Mouse (Mus musculus) liver, embryonic 12.5 days (tissue): Measurements from ENCODE around the gene Cwc22. TPM values are rescaled to one million over a fixed set of nuclear protein-coding genes. Genes with fewer than 3 reads are reported as not detected.

ENCODE experiments used
- ATAC-seq: fragments of 200-750 bp; cut with Nextera tagmentation; 2 replicates; pipeline ENCODE4 v1.8.0; 2017; ENCODE audit warnings: moderate number of reproducible peaks, mild to moderate bottlenecking, moderate library complexity
- H3K27ac ChIP-seq: fragments of 300-500 bp; sonication (generic); 2 replicates; pipeline ENCODE4 v1.5.1; 2016; ENCODE audit warnings: mild to moderate bottlenecking
- H3K27me3 ChIP-seq: fragments of 300-500 bp; sonication (generic); replicated peaks from 2 replicates; pipeline ENCODE4 v1.6.1; 2016; ENCODE audit warnings: mild to moderate bottlenecking, moderate library complexity
- H3K36me3 ChIP-seq: fragments of 300-500 bp; sonication (generic); 2 replicates; pipeline ENCODE4 v1.6.1; 2016; ENCODE audit warnings: mild to moderate bottlenecking, moderate library complexity
- H3K4me1 ChIP-seq: fragments of 300-500 bp; sonication (generic); 2 replicates; pipeline ENCODE4 v1.6.1; 2016
- H3K4me2 ChIP-seq: fragments of 300-500 bp; sonication (generic); 2 replicates; pipeline ENCODE4 v1.6.1; 2016; ENCODE audit warnings: mild to moderate bottlenecking, moderate library complexity
- H3K4me3 ChIP-seq: fragments of 300-500 bp; sonication (generic); 2 replicates; pipeline ENCODE4 v1.5.1; 2016; ENCODE audit warnings: mild to moderate bottlenecking, moderate library complexity
- H3K9ac ChIP-seq: fragments of 300-500 bp; sonication (generic); 2 replicates; pipeline ENCODE4 v1.6.1; 2016; ENCODE audit warnings: mild to moderate bottlenecking, moderate library complexity
- H3K9me3 ChIP-seq: fragments of 300-500 bp; sonication (generic); replicated peaks from 2 replicates; pipeline ENCODE4 v1.6.1; 2016; ENCODE audit warnings: mild to moderate bottlenecking, moderate library complexity
- WGBS: fragments of 180-500 bp; shearing (Covaris S2); methylation state at CpG from one replicate; pipeline ENCODE4 v1.1.7; 2016; ENCODE audit not compliant: insufficient replicate concordance; 5-methylcytosine and 5-hydroxymethylcytosine counted together
- polyA plus RNA-seq: library from polyadenylated mRNA; unstranded; fragments of >200 nt; fragmentation: Nextera tagmentation; extraction: Ambion mirVana; gene quantifications from 2 replicates; pipeline ENCODE4 v1.2.1, GENCODE M21; 2016

Cwc22 gene
- polyA plus RNA-seq, 1 experiment from 2014 or later = 26.8 TPM

DNA sequence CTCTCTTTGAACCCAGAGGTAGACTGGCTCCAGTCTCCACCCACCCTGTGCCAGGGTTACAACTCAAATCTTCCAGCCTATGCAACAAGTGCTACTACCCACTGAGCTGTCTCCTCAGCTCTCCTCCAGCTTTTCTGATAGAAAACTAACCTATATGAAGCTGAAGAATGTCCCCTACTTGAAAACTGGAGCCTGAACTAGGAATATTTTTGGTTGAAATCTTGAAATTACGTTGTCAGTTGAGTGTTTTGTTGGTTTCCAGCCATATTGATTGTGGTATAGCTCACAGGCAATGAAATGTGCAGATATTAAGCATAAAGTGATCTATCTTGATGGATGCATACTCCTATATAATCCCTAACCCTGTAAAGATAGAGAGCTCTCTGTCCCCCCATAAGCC, 65.8 kb downstream of the Cwc22 start:
- no peak overlapping the region for H3K4me3 ChIP-seq
- 61% methylated on average over 1 of the region's 1 CpGs for WGBS
- ATAC-seq = no peak

DNA sequence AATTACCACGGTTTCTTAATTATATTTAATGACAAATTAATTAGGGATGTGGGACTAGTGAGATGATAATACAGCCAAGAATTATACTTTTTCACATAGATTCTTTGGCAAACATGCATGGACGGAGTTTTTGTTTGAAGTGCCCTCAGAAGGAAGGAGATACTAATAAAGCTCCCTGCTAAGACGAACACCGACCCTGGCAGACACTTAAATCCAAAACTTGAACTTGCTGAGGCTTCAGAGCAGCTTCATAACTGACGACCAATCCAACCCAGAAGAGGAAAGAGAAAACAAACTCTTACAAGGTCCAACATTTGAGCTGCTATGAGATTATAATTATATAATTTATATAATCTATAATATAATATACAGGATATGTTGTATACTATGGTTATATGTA, 66.4 kb downstream of the Cwc22 start:
- H3K9me3 ChIP-seq = no peaks in the 10 kb centered on the region
- H3K4me1 ChIP-seq = no peaks in the 10 kb centered on the region
- H3K27ac ChIP-seq = no peak overlapping the region
- no peaks in the 10 kb centered on the region for H3K27me3 ChIP-seq
- H3K9ac ChIP-seq = no peak overlapping the region
- H3K4me2 ChIP-seq = no peak overlapping the region
- ATAC-seq = no peak
- H3K36me3 ChIP-seq = no peaks in the 10 kb centered on the region
- 55% methylated on average over 5 of the region's 5 CpGs for WGBS
- H3K4me3 ChIP-seq = no peak overlapping the region

More for the DNA sequence above, 65.8 kb downstream of the Cwc22 start:
- no peak overlapping the region for H3K9ac ChIP-seq
- H3K36me3 ChIP-seq = no peaks in the 10 kb centered on the region
- no peaks in the 10 kb centered on the region for H3K27me3 ChIP-seq
- H3K27ac ChIP-seq = no peak overlapping the region
- H3K4me2 ChIP-seq = no peak overlapping the region
- no peaks in the 10 kb centered on the region for H3K9me3 ChIP-seq
- H3K4me1 ChIP-seq = no peaks in the 10 kb centered on the region

DNA sequence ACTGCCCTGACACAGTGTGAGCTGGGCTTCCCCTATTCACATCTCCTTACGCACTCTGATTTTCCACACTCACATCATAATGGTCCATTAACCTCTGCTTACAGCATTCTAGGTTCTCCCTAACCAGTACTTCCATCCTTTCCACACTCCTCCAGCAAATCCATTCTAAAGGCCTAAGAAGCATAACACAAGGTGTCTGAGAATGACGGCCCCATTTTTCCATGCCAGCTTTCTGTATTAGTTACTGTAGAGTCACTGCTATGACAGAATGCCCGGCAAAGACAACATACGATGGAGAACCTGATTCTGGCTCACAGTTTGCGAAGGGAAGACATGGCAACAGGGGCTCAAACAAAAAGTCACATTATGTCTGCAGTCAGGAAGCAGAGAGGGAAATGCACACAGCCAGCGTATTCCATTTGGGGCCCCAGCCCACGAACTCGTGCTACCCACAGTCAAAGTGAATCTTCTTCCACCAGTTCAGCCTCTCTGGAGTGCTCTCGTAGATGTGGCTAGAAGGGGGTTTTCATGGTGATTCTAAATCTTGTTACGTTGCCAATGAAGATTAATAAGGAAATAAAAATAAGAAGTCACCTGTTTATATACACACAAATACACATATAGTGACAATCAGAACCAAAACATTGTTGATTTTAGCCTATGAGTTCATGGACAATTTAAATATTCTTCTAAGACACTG, 68.9 kb downstream of the Cwc22 start:
- H3K27me3 ChIP-seq = no peaks in the 10 kb centered on the region
- H3K4me2 ChIP-seq = no peak overlapping the region
- H3K9ac ChIP-seq = no peak overlapping the region
- no peak for ATAC-seq
- no peaks in the 10 kb centered on the region for H3K36me3 ChIP-seq
- H3K9me3 ChIP-seq = no peaks in the 10 kb centered on the region
- H3K27ac ChIP-seq = no peak overlapping the region
- WGBS = 68% methylated on average over 10 of the region's 10 CpGs
- no peak overlapping the region for H3K4me3 ChIP-seq
- H3K4me1 ChIP-seq = no peaks in the 10 kb centered on the region

DNA sequence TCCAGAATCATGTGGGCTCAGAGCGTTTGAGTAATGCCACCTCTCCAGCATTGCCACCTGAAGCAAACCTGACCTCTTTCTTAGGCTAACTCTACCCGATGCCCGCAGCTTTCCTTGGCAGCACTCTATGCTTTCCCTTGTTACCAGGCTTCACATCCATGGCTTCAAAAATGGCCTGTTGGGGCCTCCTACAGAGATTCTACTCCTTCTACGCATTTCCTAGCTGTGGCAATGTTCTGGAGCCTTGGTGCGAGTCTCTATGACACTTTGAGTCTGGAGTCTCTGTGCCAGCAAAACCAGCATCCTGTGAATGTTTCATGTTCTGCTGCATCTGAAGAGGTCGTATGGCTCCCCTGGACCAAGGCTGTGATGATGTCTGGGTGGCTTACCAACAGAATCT, 69.8 kb downstream of the Cwc22 start:
- H3K9ac ChIP-seq = no peak overlapping the region
- H3K4me3 ChIP-seq = no peak overlapping the region
- WGBS = 67% methylated on average over 6 of the region's 6 CpGs
- H3K4me2 ChIP-seq = no peak overlapping the region
- no peaks in the 10 kb centered on the region for H3K27me3 ChIP-seq
- ATAC-seq = no peak
- H3K27ac ChIP-seq = no peak overlapping the region
- no peaks in the 10 kb centered on the region for H3K9me3 ChIP-seq
- no peaks in the 10 kb centered on the region for H3K4me1 ChIP-seq
- no peaks in the 10 kb centered on the region for H3K36me3 ChIP-seq

GRCm38 (mm10) chr2:77875516-77875915, 70.7 kb downstream of the Cwc22 start:
- H3K27ac ChIP-seq = no peak overlapping the region
- no peaks in the 10 kb centered on the region for H3K36me3 ChIP-seq
- H3K9ac ChIP-seq = no peak overlapping the region
- no peaks in the 10 kb centered on the region for H3K4me1 ChIP-seq
- ATAC-seq = no peak
- no peak overlapping the region for H3K4me2 ChIP-seq
- 87% methylated on average over 4 of the region's 4 CpGs for WGBS
- no peak overlapping the region for H3K4me3 ChIP-seq
- H3K9me3 ChIP-seq = no peaks in the 10 kb centered on the region
- H3K27me3 ChIP-seq = no peaks in the 10 kb centered on the region

- no peak for ATAC-seq
- 52% methylated on average over 3 of the region's 3 CpGs for WGBS
- Histone ChIP-seq H3K4me3 (no peak overlapping the region), H3K27me3 (no peaks in the 10 kb centered on the region), H3K9me3 (no peaks in the 10 kb centered on the region), H3K4me1 (no peaks in the 10 kb centered on the region), H3K4me2 (no peak overlapping the region), H3K27ac (no peak overlapping the region), H3K9ac (no peak overlapping the region), H3K36me3 (no peaks in the 10 kb centered on the region)
These were observed 71.5 kb downstream of the Cwc22 start for GRCm38 (mm10) chr2:77874678-77875077.

GRCm38 (mm10) chr2:77873806-77874205, 72.4 kb downstream of the Cwc22 start:
- H3K36me3 ChIP-seq = no peaks in the 10 kb centered on the region
- no peaks in the 10 kb centered on the region for H3K9me3 ChIP-seq
- H3K27ac ChIP-seq = no peak overlapping the region
- no peak overlapping the region for H3K9ac ChIP-seq
- H3K27me3 ChIP-seq = no peaks in the 10 kb centered on the region
- ATAC-seq = no peak
- H3K4me2 ChIP-seq = no peak overlapping the region
- no peak overlapping the region for H3K4me3 ChIP-seq
- H3K4me1 ChIP-seq = no peaks in the 10 kb centered on the region

GRCm38 (mm10) chr2:77872676-77873075, 73.5 kb downstream of the Cwc22 start:
- 45% methylated on average over 2 of the region's 2 CpGs for whole genome bisulfite sequencing
- no peak for ATAC-seq
- Histone ChIP-seq H3K36me3 (no peaks in the 10 kb centered on the region), H3K9me3 (no peaks in the 10 kb centered on the region), H3K4me2 (no peak overlapping the region), H3K9ac (no peak overlapping the region), H3K27ac (no peak overlapping the region), H3K4me3 (no peak overlapping the region), H3K27me3 (no peaks in the 10 kb centered on the region), H3K4me1 (no peaks in the 10 kb centered on the region)

- ATAC-seq = no peak
- H3K4me1 ChIP-seq = no peaks in the 10 kb centered on the region
- no peak overlapping the region for H3K4me3 ChIP-seq
- no peaks in the 10 kb centered on the region for H3K27me3 ChIP-seq
- no peak overlapping the region for H3K4me2 ChIP-seq
- no peak overlapping the region for H3K27ac ChIP-seq
- no peaks in the 10 kb centered on the region for H3K9me3 ChIP-seq
- no peaks in the 10 kb centered on the region for H3K36me3 ChIP-seq
- no peak overlapping the region for H3K9ac ChIP-seq
These were observed 75.0 kb downstream of the Cwc22 start for GRCm38 (mm10) chr2:77871146-77871545.

GRCm38 (mm10) chr2:77869729-77870280, 76.4 kb downstream of the Cwc22 start:
- H3K4me1 ChIP-seq = no peaks in the 10 kb centered on the region
- no peak for ATAC-seq
- H3K4me3 ChIP-seq = no peak overlapping the region
- no peaks in the 10 kb centered on the region for H3K36me3 ChIP-seq
- H3K9ac ChIP-seq = no peak overlapping the region
- no peak overlapping the region for H3K4me2 ChIP-seq
- H3K27me3 ChIP-seq = no peaks in the 10 kb centered on the region
- H3K9me3 ChIP-seq = no peaks in the 10 kb centered on the region
- 72% methylated on average over 4 of the region's 4 CpGs for WGBS
- no peak overlapping the region for H3K27ac ChIP-seq

DNA sequence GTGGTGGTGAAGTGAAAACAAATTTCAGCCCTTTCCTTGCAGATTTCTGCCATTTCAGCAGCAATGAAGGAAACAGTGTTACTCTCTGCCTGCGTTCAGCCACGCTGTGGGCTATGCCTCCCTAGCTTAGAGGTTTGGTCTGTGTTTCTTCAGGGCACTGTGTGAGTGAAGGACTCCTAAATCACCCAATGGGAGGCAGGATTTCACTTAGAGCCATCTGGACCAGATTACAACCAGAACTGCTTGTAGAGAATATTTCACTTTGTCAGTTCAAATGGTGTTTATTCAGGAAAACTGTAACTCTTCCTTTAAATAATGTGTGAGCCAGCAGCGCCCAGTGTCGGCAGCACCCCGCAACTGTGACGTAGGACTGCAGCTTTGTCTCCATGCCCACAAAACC, 82.2 kb downstream of the Cwc22 start:
- Histone ChIP-seq H3K4me2 (no peak overlapping the region), H3K9ac (no peak overlapping the region), H3K4me3 (no peak overlapping the region), H3K27ac (no peak overlapping the region), H3K4me1 (no peaks in the 10 kb centered on the region), H3K27me3 (no peaks in the 10 kb centered on the region), H3K36me3 (no peaks in the 10 kb centered on the region), H3K9me3 (no peaks in the 10 kb centered on the region)
- WGBS = 61% methylated on average over 6 of the region's 6 CpGs
- no peak for ATAC-seq

DNA sequence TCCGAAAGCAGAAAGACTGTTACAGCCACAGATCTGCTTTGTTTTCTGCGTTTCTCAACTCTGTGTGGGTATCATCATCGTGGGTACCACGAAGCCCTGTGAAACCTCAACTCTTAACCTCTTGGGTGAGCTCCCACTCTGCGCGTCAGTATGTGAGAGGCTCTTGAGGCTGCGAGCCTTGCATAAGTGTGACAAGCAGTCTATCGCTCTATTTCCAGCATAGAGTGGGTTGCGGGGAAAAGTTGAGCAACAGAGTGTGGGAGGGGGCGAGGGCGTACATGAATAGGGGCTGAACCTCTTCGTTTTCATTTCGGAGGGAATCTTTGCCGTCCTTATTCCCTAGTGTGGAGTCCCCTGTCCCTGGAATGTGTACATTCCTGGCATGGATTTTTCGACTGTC, 82.7 kb downstream of the Cwc22 start:
- Histone ChIP-seq H3K4me2 (no peak overlapping the region), H3K36me3 (no peaks in the 10 kb centered on the region), H3K9ac (no peak overlapping the region), H3K27me3 (no peaks in the 10 kb centered on the region), H3K9me3 (no peaks in the 10 kb centered on the region), H3K27ac (no peak overlapping the region), H3K4me3 (no peak overlapping the region), H3K4me1 (no peaks in the 10 kb centered on the region)
- 74% methylated on average over 15 of the region's 15 CpGs for WGBS
- no peak for ATAC-seq

DNA sequence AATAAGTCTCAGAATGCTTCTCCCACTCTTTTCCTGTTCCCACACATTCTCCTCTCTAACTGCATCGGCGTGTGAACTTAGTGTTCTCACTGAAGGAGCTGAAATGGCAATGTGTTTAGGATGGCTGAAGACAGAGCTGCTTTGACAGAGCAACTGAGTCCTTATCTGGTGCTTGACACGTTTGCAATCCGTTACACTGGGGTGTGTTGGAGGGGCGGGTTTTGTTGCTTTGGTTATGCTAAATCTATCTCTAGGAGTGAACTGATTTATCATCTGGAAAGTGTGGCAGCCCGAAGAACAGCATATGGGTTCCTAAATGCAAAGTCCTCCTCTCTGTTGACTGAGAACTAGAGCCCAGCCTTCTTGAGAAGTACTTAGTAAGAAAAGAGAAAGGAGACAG, 104.7 kb downstream of the Cwc22 start:
- H3K9me3 ChIP-seq = no peaks in the 10 kb centered on the region
- no peak overlapping the region for H3K4me3 ChIP-seq
- no peak overlapping the region for H3K27ac ChIP-seq
- H3K4me1 ChIP-seq = no peaks in the 10 kb centered on the region
- ATAC-seq = no peak
- WGBS = 33% methylated on average over 6 of the region's 6 CpGs
- H3K27me3 ChIP-seq = no peaks in the 10 kb centered on the region
- H3K36me3 ChIP-seq = no peaks in the 10 kb centered on the region
- no peak overlapping the region for H3K4me2 ChIP-seq
- no peak overlapping the region for H3K9ac ChIP-seq
